Mouse (Mus musculus) frontal cortex, adult (tissue): ENCODE data around the gene Hist1h2ba.
A peak's percentile ranks its signal among the peaks of the same experiment; 100 is the strongest.

ENCODE experiments used
- ATAC-seq: cut with Nextera tagmentation; 2 replicates; pipeline ENCODE4 v1.9.2; 2017; ENCODE audit warnings: mild to moderate bottlenecking, moderate library complexity, mixed read lengths; ENCODE audit not compliant: low TSS enrichment

The Hist1h2ba gene

GRCm38 (mm10) chr13:23906906-23907305 is 27.1 kb downstream of the Hist1h2ba start:
- no peak for ATAC-seq

GRCm38 (mm10) chr13:23898242-23898641 is 35.7 kb downstream of the Hist1h2ba start:
- no peak for ATAC-seq

- no peak for ATAC-seq
Observed at GRCm38 (mm10) chr13:23893269-23893593, 40.7 kb downstream of the Hist1h2ba start.

GRCm38 (mm10) chr13:23892592-23893268 is 41.2 kb downstream of the Hist1h2ba start:
- ATAC-seq: no peak

- ATAC-seq: no peak
Observed at GRCm38 (mm10) chr13:23889011-23889605, 44.8 kb downstream of the Hist1h2ba start.

GRCm38 (mm10) chr13:23887026-23887725 is 46.8 kb downstream of the Hist1h2ba start:
- ATAC-seq: no peak

GRCm38 (mm10) chr13:23885540-23885939 is 48.4 kb downstream of the Hist1h2ba start:
- ATAC-seq: peak; percentile 59; the same call in 1 of the 2 replicates
